Mouse (Mus musculus) activated CD4-positive, CD25-positive, alpha-beta regulatory T cell, adult 4 months (primary cell): Measurements from ENCODE around the gene Sf3b5. TPM values are rescaled to one million over a fixed set of nuclear protein-coding genes. Genes with fewer than 3 reads are reported as not detected.

Experiments
- ATAC-seq: one replicate; pipeline ENCODE4 v1.8.0; 2017
- polyA plus RNA-seq, 2 experiments: library from polyadenylated mRNA; unstranded; fragments of 100-300 nt; shearing (Covaris generic); gene quantifications; one replicate each; pipeline ENCODE4 v1.2.1; 2017

Sf3b5 gene
- polyA plus RNA-seq = 10 to 100 TPM; 33.3 to 37.8 TPM

- ATAC-seq = no peak
Observed at GRCm38 (mm10) chr10:13005043-13005442, at the start of gene Sf3b5. Gene Sf3b5 (plus strand): TSS chr10:13005343.

GRCm38 (mm10) chr10:12955831-12956230 lies 49.3 kb upstream of the Sf3b5 start:
- no peak for ATAC-seq

- no peak for ATAC-seq
Observed at GRCm38 (mm10) chr10:12957271-12957670, 47.9 kb upstream of the Sf3b5 start.

- ATAC-seq = no peak
Observed at GRCm38 (mm10) chr10:12961546-12961945, 43.6 kb upstream of the Sf3b5 start.

- no peak for ATAC-seq
Observed at GRCm38 (mm10) chr10:12962238-12962637, 42.9 kb upstream of the Sf3b5 start.

- peak; percentile 73 for ATAC-seq
Observed at GRCm38 (mm10) chr10:12963362-12964147, 41.6 kb upstream of the Sf3b5 start.

- peak; percentile 74 for ATAC-seq
Observed at GRCm38 (mm10) chr10:12964151-12965075, 40.7 kb upstream of the Sf3b5 start, which contains the start of gene Stx11. Gene Stx11 (minus strand): TSS chr10:12964298.

GRCm38 (mm10) chr10:12965669-12966180 lies 39.4 kb upstream of the Sf3b5 start:
- ATAC-seq = no peak

GRCm38 (mm10) chr10:12974572-12974971 lies 30.6 kb upstream of the Sf3b5 start:
- peak; percentile 62 for ATAC-seq

- ATAC-seq = no peak
Observed at GRCm38 (mm10) chr10:12975461-12975860, 29.7 kb upstream of the Sf3b5 start.

GRCm38 (mm10) chr10:12975957-12976356 lies 29.2 kb upstream of the Sf3b5 start:
- ATAC-seq = no peak

GRCm38 (mm10) chr10:12976552-12976951 lies 28.6 kb upstream of the Sf3b5 start:
- no peak for ATAC-seq

GRCm38 (mm10) chr10:12977787-12978212 lies 27.3 kb upstream of the Sf3b5 start:
- ATAC-seq = peak; percentile 56

- ATAC-seq = peak; percentile 48
Observed at GRCm38 (mm10) chr10:12981071-12981470, 24.1 kb upstream of the Sf3b5 start.

- ATAC-seq = no peak
Observed at GRCm38 (mm10) chr10:12983516-12983915, 21.6 kb upstream of the Sf3b5 start.

- no peak for ATAC-seq
Observed at GRCm38 (mm10) chr10:12985028-12985427, 20.1 kb upstream of the Sf3b5 start.

- no peak for ATAC-seq
Observed at GRCm38 (mm10) chr10:12986485-12986884, 18.7 kb upstream of the Sf3b5 start.

- ATAC-seq = no peak
Observed at GRCm38 (mm10) chr10:12986943-12987342, 18.2 kb upstream of the Sf3b5 start.

- peak; percentile 49 for ATAC-seq
Observed at GRCm38 (mm10) chr10:12991953-12992352, 13.2 kb upstream of the Sf3b5 start.

- ATAC-seq = no peak
Observed at GRCm38 (mm10) chr10:12993411-12994039, 11.6 kb upstream of the Sf3b5 start.

- peak; percentile 98 for ATAC-seq
Observed at GRCm38 (mm10) chr10:12996736-12997477, 8.2 kb upstream of the Sf3b5 start.
